ENCODE assay signal across 8 mouse cellular contexts in the genomic region with DNA sequence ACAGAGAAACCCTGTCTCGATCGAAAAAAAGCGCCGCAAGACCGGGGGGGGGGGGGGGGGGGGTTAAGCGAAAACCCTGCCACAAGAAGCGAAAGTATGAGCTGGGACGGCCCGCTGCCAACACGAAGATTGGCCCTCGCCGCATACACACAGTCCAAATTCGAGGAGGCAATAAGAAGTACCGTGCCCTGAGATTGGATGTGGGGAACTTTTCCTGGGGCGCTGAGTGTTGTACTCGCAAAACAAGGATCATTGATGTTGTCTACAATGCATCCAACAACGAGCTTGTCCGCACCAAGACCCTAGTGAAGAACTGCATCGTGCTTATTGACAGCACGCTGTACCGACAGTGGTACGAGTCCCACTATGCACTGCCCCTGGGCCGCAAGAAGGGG. TPM values are rescaled to one million over a fixed set of nuclear protein-coding genes. Genes with fewer than 3 reads are reported as not detected.
DNase-seq lines count a peak whose midpoint lies in the region; ATAC-seq and TF ChIP-seq lines count a peak whose summit lies in the region.
"Not testable (repeated sequence)": the region's sequence is repeated elsewhere in the genome, so short reads cannot be mapped to it uniquely, and the experiment has no call there.

No protein-coding gene starts in this region.

- intact Hi-C loops in heart, adult 2 months (cut with DNase I) = not testable (repeated sequence)
- intact Hi-C loops in left cerebral cortex, adult 2 months (cut with DNase I) = loop anchor here (5.0 kb wide), 1 partner anchor 587 kb away; a partner anchor contains a TSS

- H3K9me3 ChIP-seq in ES-Bruce4 (replicated peaks; ENCODE audit: control insufficient read depth, insufficient read depth, low read length, poor library complexity, severe bottlenecking); embryonic facial prominence, embryonic 13.5 days; hindbrain, embryonic 14.5 days (ENCODE audit: control insufficient read depth, low read length); midbrain, postnatal 0 days (ENCODE audit: low read length): not testable (repeated sequence)

- WGBS in embryonic facial prominence, embryonic 13.5 days = 33% methylated on average over 22 of the region's 23 CpGs
- 10% methylated on average over 22 of the region's 23 CpGs for WGBS in heart, adult 2 months
- 35% methylated on average over 23 of the region's 23 CpGs for WGBS in hindbrain, embryonic 14.5 days
- 8% methylated on average over 23 of the region's 23 CpGs for WGBS in lung, adult 2 months
- WGBS in midbrain, postnatal 0 days = 39% methylated on average over 20 of the region's 23 CpGs

- H3K36me3 ChIP-seq in ES-Bruce4 (ENCODE audit: control insufficient read depth, insufficient read depth, low read length, poor library complexity, severe bottlenecking); embryonic facial prominence, embryonic 13.5 days; heart, adult 2 months (ENCODE audit: control insufficient read depth, insufficient read depth, low read length); hindbrain, embryonic 14.5 days (replicated peaks; ENCODE audit: control insufficient read depth, insufficient read depth); midbrain, postnatal 0 days (ENCODE audit: insufficient read depth, low read length); testis, adult 2 months (ENCODE audit: control insufficient read depth, insufficient read depth, low read length): not testable (repeated sequence)

- H3K9ac ChIP-seq in ES-Bruce4 (ENCODE audit: low read depth, poor library complexity, severe bottlenecking) = peak overlapping the region; percentile 96
- peak overlapping the region; percentile 96; the same call in 1 of the 2 replicates for H3K9ac ChIP-seq in embryonic facial prominence, embryonic 13.5 days
- H3K9ac ChIP-seq in heart, adult 2 months (ENCODE audit: low read depth, low read length) = peak overlapping the region; percentile 61
- H3K9ac ChIP-seq in hindbrain, embryonic 14.5 days = peak overlapping the region; percentile 68
- H3K9ac ChIP-seq in midbrain, postnatal 0 days (replicated peaks; ENCODE audit: low read length, poor library complexity, severe bottlenecking) = 0 out of 2 replicates have a peak overlapping the region, but pooled peaks have one; percentile 93

- H3K27me3 ChIP-seq in ES-Bruce4 (ENCODE audit: control insufficient read depth, insufficient read depth, low read length, poor library complexity, severe bottlenecking); embryonic facial prominence, embryonic 13.5 days; heart, adult 2 months (ENCODE audit: control insufficient read depth, insufficient read depth, low read length); hindbrain, embryonic 14.5 days (ENCODE audit: control insufficient read depth, insufficient read depth, low read length); midbrain, postnatal 0 days (ENCODE audit: insufficient read depth, low read length); testis, adult 2 months (ENCODE audit: control insufficient read depth, insufficient read depth, low read length): not testable (repeated sequence)

- 0 out of 2 replicates have a peak overlapping the region, but pooled peaks have one; percentile 55 for H3K27ac ChIP-seq in ES-Bruce4 (ENCODE audit: insufficient read depth, low read length)
- peak overlapping the region; percentile 92 for H3K27ac ChIP-seq in embryonic facial prominence, embryonic 13.5 days
- H3K27ac ChIP-seq in heart, adult 2 months = peak overlapping the region; percentile 31; the same call in 1 of the 2 replicates
- H3K27ac ChIP-seq in hindbrain, embryonic 14.5 days = peak overlapping the region; percentile 85
- not testable (repeated sequence) for H3K27ac ChIP-seq in left cerebral cortex, adult 2 months; testis, adult 2 months (ENCODE audit: control insufficient read depth, insufficient read depth, low read depth, low read length)
- peak overlapping the region; percentile 77 for H3K27ac ChIP-seq in midbrain, postnatal 0 days (ENCODE audit: low read depth, low read length)

- not testable (repeated sequence) for TF ChIP-seq EP300 in ES-Bruce4 (IDR thresholded peaks at IDR 0.05; ENCODE audit: insufficient read depth, low read depth, low read length); heart, adult 2 months (IDR thresholded peaks at IDR 0.05; ENCODE audit: insufficient read depth, low read depth, low read length)

- peak overlapping the region; percentile 74 for H3K4me3 ChIP-seq in ES-Bruce4 (ENCODE audit: low read depth, low read length)
- peak overlapping the region; percentile 92 for H3K4me3 ChIP-seq in embryonic facial prominence, embryonic 13.5 days
- peak overlapping the region; percentile 70 for H3K4me3 ChIP-seq in heart, adult 2 months
- H3K4me3 ChIP-seq in hindbrain, embryonic 14.5 days (replicated peaks; ENCODE audit: low read length) = peak overlapping the region; percentile 56
- peak overlapping the region; percentile 63; the same call in 1 of the 2 replicates for H3K4me3 ChIP-seq in left cerebral cortex, adult 2 months
- peak overlapping the region; percentile 90 for H3K4me3 ChIP-seq in lung, adult 2 months (replicated peaks; ENCODE audit: extremely low read depth, low read depth, low read length)
- peak overlapping the region; percentile 90 for H3K4me3 ChIP-seq in midbrain, postnatal 0 days (ENCODE audit: low read depth, low read length)
- peak overlapping the region; percentile 100 for H3K4me3 ChIP-seq in testis, adult 2 months (ENCODE audit: control insufficient read depth, low read depth, low read length)

- ATAC-seq in embryonic facial prominence, embryonic 13.5 days (ENCODE audit: insufficient number of reproducible peaks, insufficient read depth, low FRiP score, low TSS enrichment, low read depth); hindbrain, embryonic 14.5 days (ENCODE audit: low FRiP score); midbrain, postnatal 0 days (ENCODE audit: low FRiP score): not testable (repeated sequence)

- TF ChIP-seq CTCF in ES-Bruce4 (IDR thresholded peaks at IDR 0.05; ENCODE audit: low read depth, low read length); heart, adult 2 months (IDR thresholded peaks at IDR 0.05); left cerebral cortex, adult 2 months (IDR thresholded peaks at IDR 0.05); lung, adult 2 months (IDR thresholded peaks at IDR 0.05; ENCODE audit: insufficient read depth, low read length); midbrain, postnatal 0 days (IDR thresholded peaks at IDR 0.05); testis, adult 2 months (IDR thresholded peaks at IDR 0.05; ENCODE audit: control insufficient read depth, insufficient read depth, insufficient replicate concordance, low read depth, low read length): not testable (repeated sequence)

- not testable (repeated sequence) for TF ChIP-seq POLR2A in ES-Bruce4 (IDR thresholded peaks at IDR 0.05; ENCODE audit: insufficient read depth, low read length); heart, adult 2 months (IDR thresholded peaks at IDR 0.05; ENCODE audit: insufficient read depth, low read depth, low read length); lung, adult 2 months (IDR thresholded peaks at IDR 0.05; ENCODE audit: borderline replicate concordance, extremely low read depth, low read depth, low read length); testis, adult 2 months (IDR thresholded peaks at IDR 0.05; ENCODE audit: control insufficient read depth, low read depth, low read length)

- H3K79me2 ChIP-seq in heart, adult 2 months (replicated peaks; ENCODE audit: control insufficient read depth, insufficient read depth, low read length) = not testable (repeated sequence)

- H3K4me2 ChIP-seq in embryonic facial prominence, embryonic 13.5 days = peak overlapping the region; percentile 64
- peak overlapping the region; percentile 78 for H3K4me2 ChIP-seq in hindbrain, embryonic 14.5 days (replicated peaks)
- peak overlapping the region; percentile 33 for H3K4me2 ChIP-seq in midbrain, postnatal 0 days (ENCODE audit: low read depth, low read length, poor library complexity, severe bottlenecking)

- DNase-seq in heart, adult 2 months = peak in 1 of 2 experiments; percentile 34
- DNase-seq in hindbrain, embryonic 14.5 days (ENCODE audit: low spot score); left cerebral cortex, adult 2 months (ENCODE audit: extremely low spot score in 1 of 2, low spot score in 2 of 2); midbrain, postnatal 0 days (ENCODE audit: low spot score): not testable (repeated sequence)
- peak; percentile 14 for DNase-seq in lung, adult 2 months

- not testable (repeated sequence) for H3K4me1 ChIP-seq in ES-Bruce4 (ENCODE audit: control insufficient read depth, insufficient read depth, low read length); embryonic facial prominence, embryonic 13.5 days; heart, adult 2 months (ENCODE audit: control insufficient read depth, insufficient read depth, low read length); hindbrain, embryonic 14.5 days (replicated peaks; ENCODE audit: control insufficient read depth, insufficient read depth, low read length); lung, adult 2 months (ENCODE audit: control insufficient read depth, insufficient read depth, low read length); midbrain, postnatal 0 days (ENCODE audit: insufficient read depth, low read length); testis, adult 2 months (ENCODE audit: control insufficient read depth, insufficient read depth, low read length)

RNA-seq across cellular contexts. Expression of a gene that starts 4.6 kb away (rescaled TPM):
- polyA plus RNA-seq in ES-Bruce4 (2011; ENCODE audit: insufficient read depth, insufficient read length, low read depth, missing spikeins) = 484 and 490 TPM in 2 replicates
- 41.9 and 46.5 TPM in 2 replicates for polyA plus RNA-seq in embryonic facial prominence, embryonic 13.5 days (2015; fragmentation: Nextera tagmentation; extraction: Ambion mirVana)
- 10 to 100 TPM; 23.7 to 25.9 TPM for total RNA-seq in heart, adult 2 months (2021)
- 22.9 and 43.2 TPM in 2 replicates for polyA plus RNA-seq in heart, adult 2 months (2012; rRNA removed)
- 42.4 and 51.8 TPM in 2 replicates for polyA plus RNA-seq in hindbrain, embryonic 14.5 days (2014; fragmentation: Nextera tagmentation; extraction: Ambion mirVana)
- total RNA-seq in left cerebral cortex, adult 2 months (2021) = 10 to 100 TPM; 79.0 to 85.9 TPM
- polyA plus RNA-seq in lung, adult 2 months (2012; rRNA removed) = 28.8 and 45.9 TPM in 2 replicates
- total RNA-seq in midbrain, postnatal 0 days (2014; rRNA removed) = 54.4 and 84.5 TPM in 2 replicates
- polyA plus RNA-seq in midbrain, postnatal 0 days (2015; fragmentation: Nextera tagmentation; extraction: Ambion mirVana) = 28.2 and 28.9 TPM in 2 replicates
- polyA plus RNA-seq in testis, adult 2 months (2012; rRNA removed) = 39.6 and 46.7 TPM in 2 replicates

RNA-seq across cellular contexts. Expression of a gene that starts 19.7 kb away (rescaled TPM):
- polyA plus RNA-seq in ES-Bruce4 (2011; ENCODE audit: insufficient read depth, insufficient read length, low read depth, missing spikeins) = 6.0 and 6.4 TPM in 2 replicates
- polyA plus RNA-seq in embryonic facial prominence, embryonic 13.5 days (2015; fragmentation: Nextera tagmentation; extraction: Ambion mirVana) = 7.4 and 7.9 TPM in 2 replicates
- total RNA-seq in heart, adult 2 months (2021) = 10 to 100 TPM; 14.6 to 19.4 TPM
- 19.9 and 22.0 TPM in 2 replicates for polyA plus RNA-seq in heart, adult 2 months (2012; rRNA removed)
- polyA plus RNA-seq in hindbrain, embryonic 14.5 days (2014; fragmentation: Nextera tagmentation; extraction: Ambion mirVana) = 13.7 and 14.8 TPM in 2 replicates
- total RNA-seq in left cerebral cortex, adult 2 months (2021) = 10 to 100 TPM; 13.2 to 17.7 TPM
- 10.1 and 11.9 TPM in 2 replicates for polyA plus RNA-seq in lung, adult 2 months (2012; rRNA removed)
- total RNA-seq in midbrain, postnatal 0 days (2014; rRNA removed) = 21.3 and 28.5 TPM in 2 replicates
- 8.4 and 9.2 TPM in 2 replicates for polyA plus RNA-seq in midbrain, postnatal 0 days (2015; fragmentation: Nextera tagmentation; extraction: Ambion mirVana)
- 1.1 and 1.3 TPM in 2 replicates for polyA plus RNA-seq in testis, adult 2 months (2012; rRNA removed)
